Mouse (Mus musculus) hindbrain, embryonic 10.5 days (tissue): ENCODE results near the gene Cdh13. TPM values are rescaled to one million over a fixed set of nuclear protein-coding genes. Genes with fewer than 3 reads are reported as not detected.
A peak's percentile ranks its signal among the peaks of the same experiment; 100 is the strongest.

ENCODE experiments used
- DNase-seq: peaks from one replicate; pipeline ENCODE4 v3.0.0-alpha.2; 2017; ENCODE audit warnings: low spot score
- H3K27ac ChIP-seq: fragments of 300-500 bp; sonication (generic); 2 replicates; pipeline ENCODE4 v1.5.1; 2016; ENCODE audit warnings: mild to moderate bottlenecking, moderate library complexity
- H3K27me3 ChIP-seq: fragments of 300-500 bp; sonication (generic); 2 replicates; pipeline ENCODE4 v1.6.1; 2016; ENCODE audit warnings: mild to moderate bottlenecking; ENCODE audit not compliant: poor library complexity, insufficient read depth, severe bottlenecking
- H3K36me3 ChIP-seq: fragments of 300-500 bp; sonication (generic); 2 replicates; pipeline ENCODE4 v1.6.1; 2016; ENCODE audit warnings: mild to moderate bottlenecking, moderate library complexity
- H3K4me1 ChIP-seq: fragments of 300-500 bp; sonication (generic); replicated peaks from 2 replicates; pipeline ENCODE4 v1.6.1; 2016; ENCODE audit warnings: mild to moderate bottlenecking
- H3K4me3 ChIP-seq: fragments of 300-500 bp; sonication (generic); 2 replicates; pipeline ENCODE4 v1.5.1; 2016; ENCODE audit warnings: mild to moderate bottlenecking, moderate library complexity
- H3K9me3 ChIP-seq: fragments of 300-500 bp; sonication (generic); 2 replicates; pipeline ENCODE4 v1.6.1; 2016; ENCODE audit warnings: mild to moderate bottlenecking, moderate library complexity
- WGBS: fragments of 180-500 bp; shearing (Covaris S2); methylation state at CpG from one replicate; pipeline ENCODE4 v1.1.7; 2016; 5-methylcytosine and 5-hydroxymethylcytosine counted together
- polyA plus RNA-seq: library from polyadenylated mRNA; unstranded; fragments of >200 nt; fragmentation: Nextera tagmentation; extraction: Ambion mirVana; gene quantifications from 2 replicates; pipeline ENCODE4 v1.2.1, GENCODE M21; 2016

The Cdh13 gene
- polyA plus RNA-seq, 1 experiment from 2014 or later = 8.5 TPM

DNA sequence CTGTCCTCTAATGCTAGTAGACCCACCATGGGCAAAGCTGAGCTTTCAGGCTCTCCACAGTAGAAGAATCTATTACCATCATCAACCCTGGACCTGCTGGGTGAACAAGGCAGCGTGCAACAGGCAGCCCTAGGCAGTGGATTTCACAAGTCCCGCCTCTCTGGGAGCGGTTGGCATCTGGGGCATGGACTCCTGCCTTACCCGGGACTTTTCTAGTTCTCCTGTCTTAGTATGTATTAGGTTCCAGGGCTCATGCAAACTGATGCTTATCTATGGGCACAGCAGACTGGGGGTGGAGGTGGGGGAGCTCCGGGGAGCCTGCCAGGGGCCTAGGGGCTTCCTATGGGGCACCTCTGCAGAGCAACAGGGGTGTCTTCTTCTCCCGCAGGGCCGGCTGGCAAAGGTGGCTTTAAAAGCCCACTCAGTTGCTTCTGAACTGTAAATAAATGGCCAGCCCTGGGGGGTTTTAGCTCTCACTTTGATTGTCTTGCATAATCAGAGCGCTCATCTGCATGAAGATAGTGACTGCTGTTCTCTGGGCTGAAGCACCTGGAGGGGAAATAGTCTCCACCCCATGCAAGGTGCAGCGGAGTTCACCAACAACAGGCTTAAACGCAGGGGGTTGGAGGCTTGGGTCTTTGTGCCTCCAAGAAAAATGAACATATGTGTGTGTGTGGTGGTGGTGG is 2.2 kb downstream of the Cdh13 start:
- DNase-seq = no peak
- Histone ChIP-seq H3K4me3 (no peak overlapping the region), H3K27me3 (peaks cover 54% of the 10 kb centered on the region), H3K36me3 (no peaks in the 10 kb centered on the region), H3K9me3 (no peaks in the 10 kb centered on the region), H3K27ac (no peak overlapping the region), H3K4me1 (peaks cover 45% of the 10 kb centered on the region)
- 14% methylated on average over 10 of the region's 10 CpGs for WGBS

DNA sequence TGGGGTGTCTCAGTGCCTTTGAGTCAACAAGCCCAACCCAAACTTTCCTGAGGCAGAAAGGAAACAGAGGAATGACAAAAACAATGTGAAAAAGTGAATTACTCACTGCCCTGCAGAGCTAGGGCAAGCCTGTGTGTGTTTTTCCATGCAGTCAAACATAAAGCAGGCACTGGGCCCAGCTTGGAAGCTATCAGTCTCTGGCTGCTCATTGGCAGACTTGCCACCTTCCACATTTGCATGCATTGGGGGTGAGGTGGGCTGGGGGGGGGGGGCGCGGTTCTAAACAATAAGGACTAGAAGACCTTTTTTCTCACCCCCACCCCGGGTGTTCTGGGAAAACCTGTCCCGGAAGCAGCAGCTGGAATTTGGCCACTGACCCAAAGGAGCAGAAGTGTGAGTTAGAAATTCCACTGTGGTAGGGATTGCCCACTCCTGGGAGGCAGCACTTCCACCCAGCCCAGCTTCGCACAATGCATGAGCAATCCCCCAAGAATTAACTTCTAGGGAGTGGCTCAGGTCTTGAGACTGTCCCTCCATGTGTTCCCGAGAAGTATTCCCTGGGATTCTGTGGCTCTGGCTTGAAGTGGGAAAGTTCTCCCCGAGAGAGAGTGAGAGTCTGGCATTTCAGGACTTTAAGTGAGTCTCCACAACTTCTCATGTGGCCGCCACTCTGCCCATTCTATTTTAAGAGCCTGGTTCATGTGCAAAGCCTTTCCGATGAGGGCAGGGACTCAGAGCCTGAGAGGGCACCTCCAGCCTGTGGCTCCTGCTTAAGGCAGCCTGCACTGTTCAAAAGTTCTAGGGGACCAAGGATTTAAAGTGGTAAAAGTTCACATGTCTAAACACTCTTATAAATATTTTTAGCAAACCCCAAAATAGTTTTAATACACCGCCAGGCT is 3.0 kb downstream of the Cdh13 start:
- no peak overlapping the region for H3K4me3 ChIP-seq
- WGBS = 34% methylated on average over 10 of the region's 10 CpGs
- no peaks in the 10 kb centered on the region for H3K36me3 ChIP-seq
- H3K27me3 ChIP-seq = peaks cover 54% of the 10 kb centered on the region
- H3K9me3 ChIP-seq = no peaks in the 10 kb centered on the region
- H3K27ac ChIP-seq = no peak overlapping the region
- DNase-seq = no peak
- H3K4me1 ChIP-seq = peaks cover 46% of the 10 kb centered on the region

DNA sequence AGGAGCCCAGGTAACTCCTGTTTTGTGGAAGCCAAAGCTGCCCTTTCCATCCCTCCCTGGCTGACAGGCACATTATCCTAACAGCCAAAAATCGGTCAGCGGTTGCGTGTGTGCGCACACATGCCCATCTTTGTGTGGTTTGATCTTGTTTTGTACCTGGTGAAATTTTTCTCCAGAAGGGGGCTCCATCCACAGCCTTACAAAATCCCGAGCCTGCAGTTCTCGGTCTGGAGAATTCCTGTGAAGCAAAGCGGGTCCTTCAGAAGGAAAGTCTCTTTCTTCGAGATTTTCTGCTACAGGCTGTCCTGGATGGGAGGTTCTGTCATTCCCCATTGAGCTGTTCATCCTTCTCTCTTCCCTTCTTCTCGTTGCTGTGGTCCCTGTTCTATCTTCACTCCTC is 4.0 kb downstream of the Cdh13 start:
- H3K27me3 ChIP-seq = peaks cover 46% of the 10 kb centered on the region
- H3K4me3 ChIP-seq = no peak overlapping the region
- peaks cover 46% of the 10 kb centered on the region for H3K4me1 ChIP-seq
- no peak overlapping the region for H3K27ac ChIP-seq
- DNase-seq = no peak
- 51% methylated on average over 9 of the region's 9 CpGs for WGBS
- no peaks in the 10 kb centered on the region for H3K36me3 ChIP-seq
- no peaks in the 10 kb centered on the region for H3K9me3 ChIP-seq

DNA sequence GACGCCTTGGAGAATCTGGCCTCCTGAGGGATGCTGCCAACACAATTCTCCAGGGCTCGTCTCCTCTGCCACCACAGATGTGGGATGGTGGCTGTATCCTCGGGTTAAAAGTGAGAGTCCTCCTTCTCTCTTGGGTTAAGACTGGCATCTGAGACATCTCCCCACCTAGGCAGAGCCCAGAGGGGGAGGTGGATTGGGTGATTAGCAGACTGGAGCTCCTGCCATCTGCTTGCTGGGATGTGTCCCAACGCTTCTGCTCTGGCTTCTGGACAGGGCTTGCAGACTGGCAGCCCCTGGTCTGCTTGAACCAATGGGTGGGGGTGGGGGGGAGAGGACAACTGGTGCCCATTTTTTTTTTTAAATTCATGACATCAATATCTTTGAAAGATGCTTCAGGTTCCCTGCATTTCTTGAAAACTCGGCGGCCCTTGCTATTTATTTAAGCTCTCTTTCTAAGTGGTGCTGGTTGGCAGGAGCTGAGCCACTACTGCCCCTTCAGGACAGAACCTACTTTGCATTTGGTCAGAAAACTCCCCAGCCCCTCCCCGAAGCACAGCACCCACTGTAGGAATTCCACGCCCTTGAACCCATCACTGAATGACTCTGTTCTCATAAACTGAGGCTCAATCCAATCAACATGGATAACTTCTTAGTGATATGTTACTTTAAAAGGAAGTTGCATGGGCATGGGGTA is 4.9 kb downstream of the Cdh13 start:
- no peak for DNase-seq
- 72% methylated on average over 8 of the region's 8 CpGs for WGBS
- no peak overlapping the region for H3K4me3 ChIP-seq
- peaks cover 41% of the 10 kb centered on the region for H3K4me1 ChIP-seq
- no peaks in the 10 kb centered on the region for H3K36me3 ChIP-seq
- no peak overlapping the region for H3K27ac ChIP-seq
- peaks cover 39% of the 10 kb centered on the region for H3K27me3 ChIP-seq
- H3K9me3 ChIP-seq = no peaks in the 10 kb centered on the region

DNA sequence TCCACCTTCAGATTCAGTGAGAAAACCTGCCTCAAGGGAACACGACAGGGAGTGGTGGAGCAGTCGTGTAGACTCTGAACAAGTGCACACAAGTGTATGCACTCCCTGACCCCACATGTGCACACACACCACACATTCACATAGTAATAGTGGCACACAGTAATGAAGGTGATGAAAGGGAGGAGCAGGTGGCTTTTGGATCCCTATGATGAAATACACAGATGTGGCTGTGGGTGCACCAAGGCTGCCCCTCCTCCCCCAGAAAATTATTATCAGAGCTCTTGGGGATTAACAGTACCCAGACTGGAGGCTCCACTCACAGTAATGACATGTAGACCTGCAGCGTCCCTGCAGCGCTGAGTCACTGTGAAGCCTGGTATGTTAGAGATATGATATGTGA is 5.6 kb downstream of the Cdh13 start:
- H3K36me3 ChIP-seq = no peaks in the 10 kb centered on the region
- DNase-seq = no peak
- peaks cover 34% of the 10 kb centered on the region for H3K4me1 ChIP-seq
- H3K4me3 ChIP-seq = no peak overlapping the region
- no peak overlapping the region for H3K27ac ChIP-seq
- peaks cover 39% of the 10 kb centered on the region for H3K27me3 ChIP-seq
- no peaks in the 10 kb centered on the region for H3K9me3 ChIP-seq
- 90% methylated on average over 4 of the region's 4 CpGs for WGBS

DNA sequence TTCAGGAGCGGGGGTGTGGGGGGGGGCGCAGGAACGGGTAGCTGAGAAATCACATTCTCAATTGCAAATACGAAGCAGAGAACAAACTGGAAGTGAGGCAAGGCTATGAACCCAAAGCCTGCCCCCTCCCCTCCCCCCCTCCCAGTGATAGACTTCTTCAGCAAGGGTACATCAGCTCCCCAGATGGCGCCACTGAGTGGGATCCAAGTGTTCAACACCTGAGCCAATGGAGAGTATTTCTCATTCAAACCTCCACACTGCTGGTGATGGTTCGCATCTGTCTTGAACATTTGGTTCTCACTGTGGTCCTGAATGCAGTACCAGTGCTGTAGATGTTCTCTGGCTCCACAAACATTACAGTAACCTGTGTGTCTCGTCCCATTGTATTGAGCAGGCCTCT is 6.0 kb downstream of the Cdh13 start:
- H3K27me3 ChIP-seq = peaks cover 38% of the 10 kb centered on the region
- 90% methylated on average over 7 of the region's 7 CpGs for WGBS
- peaks cover 30% of the 10 kb centered on the region for H3K4me1 ChIP-seq
- H3K36me3 ChIP-seq = no peaks in the 10 kb centered on the region
- DNase-seq = no peak
- no peak overlapping the region for H3K27ac ChIP-seq
- H3K9me3 ChIP-seq = no peaks in the 10 kb centered on the region
- no peak overlapping the region for H3K4me3 ChIP-seq

DNA sequence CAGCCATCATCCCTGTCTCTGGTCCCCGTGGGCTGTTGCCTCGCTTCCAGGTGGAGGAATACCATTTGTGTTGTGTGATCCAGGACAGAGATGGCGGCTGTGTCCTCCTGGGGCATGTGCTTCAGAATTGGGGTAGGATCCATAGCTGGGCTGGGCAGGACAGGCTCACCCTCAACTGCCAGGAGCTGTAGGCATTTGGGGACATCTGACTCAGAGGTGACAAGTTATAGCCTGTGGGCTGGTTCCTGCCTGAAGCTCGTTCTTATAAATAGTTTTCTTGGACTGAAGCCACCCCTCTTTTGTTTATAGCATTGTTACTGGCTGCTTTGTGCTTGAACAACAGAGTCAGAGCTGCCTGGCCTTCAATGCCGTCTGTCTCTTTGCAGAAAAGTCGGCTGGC is 6.7 kb downstream of the Cdh13 start:
- Histone ChIP-seq H3K4me1 (peaks cover 22% of the 10 kb centered on the region), H3K9me3 (no peaks in the 10 kb centered on the region), H3K4me3 (no peak overlapping the region), H3K36me3 (no peaks in the 10 kb centered on the region), H3K27me3 (peaks cover 31% of the 10 kb centered on the region), H3K27ac (0 out of 2 replicates have a peak overlapping the region, but pooled peaks have one; percentile 9)
- WGBS = 64% methylated on average over 6 of the region's 6 CpGs
- DNase-seq = no peak

DNA sequence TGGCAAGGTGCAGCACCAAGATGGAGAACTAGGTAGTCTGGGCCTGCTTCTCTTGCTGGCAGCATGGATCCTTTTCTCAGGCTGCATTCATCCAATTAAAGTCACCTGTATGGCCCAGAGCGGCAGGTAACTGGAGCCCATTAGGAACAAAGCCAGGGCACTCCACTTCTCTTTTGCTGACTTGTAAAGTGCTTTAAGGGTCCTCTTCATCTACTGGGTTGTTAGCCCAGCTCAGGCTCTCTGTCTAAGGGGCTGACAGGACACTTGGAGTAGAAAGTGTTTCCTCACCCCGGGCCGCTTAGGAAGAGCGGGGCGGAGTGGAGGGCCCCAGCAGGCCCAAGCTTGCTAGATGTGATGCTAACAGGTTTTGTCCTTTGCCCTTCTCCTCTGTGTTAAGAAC is 12.9 kb downstream of the Cdh13 start:
- 94% methylated on average over 5 of the region's 5 CpGs for WGBS
- DNase-seq = no peak
- Histone ChIP-seq H3K4me3 (no peak overlapping the region), H3K27ac (no peak overlapping the region), H3K36me3 (no peaks in the 10 kb centered on the region), H3K27me3 (no peaks in the 10 kb centered on the region), H3K9me3 (no peaks in the 10 kb centered on the region), H3K4me1 (no peaks in the 10 kb centered on the region)

DNA sequence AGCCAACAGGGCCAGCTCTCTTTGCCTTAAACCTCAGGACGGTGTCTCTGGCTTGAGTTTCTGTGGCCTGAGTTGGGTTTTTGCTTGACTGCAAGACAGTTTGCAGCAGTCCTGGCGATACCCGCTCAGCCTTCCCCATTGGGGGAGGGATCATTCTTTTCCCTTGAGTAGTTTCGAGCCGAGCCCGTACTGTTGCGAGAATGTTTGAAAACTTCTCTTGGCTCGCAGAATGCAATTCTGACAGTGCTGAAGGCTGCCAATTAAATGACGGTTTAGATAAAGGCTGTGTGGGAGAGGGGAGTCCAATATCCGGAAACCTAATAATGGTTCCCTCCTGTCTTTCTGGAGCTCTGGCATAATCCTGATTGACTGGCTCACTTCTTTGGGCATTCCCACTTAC is 23.4 kb downstream of the Cdh13 start:
- H3K27ac ChIP-seq = no peak overlapping the region
- H3K9me3 ChIP-seq = no peaks in the 10 kb centered on the region
- H3K36me3 ChIP-seq = no peaks in the 10 kb centered on the region
- H3K27me3 ChIP-seq = no peaks in the 10 kb centered on the region
- no peak for DNase-seq
- H3K4me3 ChIP-seq = no peak overlapping the region
- peaks cover 17% of the 10 kb centered on the region for H3K4me1 ChIP-seq
- WGBS = 78% methylated on average over 10 of the region's 10 CpGs

DNA sequence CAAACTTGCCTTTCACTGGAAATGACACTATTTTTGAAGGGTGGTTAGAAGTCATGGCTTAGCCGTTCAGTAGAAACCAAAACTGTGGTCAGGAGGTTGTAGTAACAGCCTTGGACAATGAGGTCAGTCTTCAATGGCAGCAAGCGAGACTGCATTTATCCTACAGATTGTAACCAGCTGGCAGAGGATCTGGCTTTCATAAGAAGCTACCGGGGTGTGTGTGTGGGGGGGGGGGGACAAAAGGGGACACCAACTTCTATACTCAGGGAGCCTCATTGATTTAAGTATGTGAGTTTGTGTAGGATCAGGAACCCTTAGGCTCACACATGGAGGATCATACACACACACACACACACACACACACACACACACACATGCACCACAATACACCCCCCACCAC is 25.6 kb downstream of the Cdh13 start:
- Histone ChIP-seq H3K27me3 (no peaks in the 10 kb centered on the region), H3K36me3 (no peaks in the 10 kb centered on the region), H3K27ac (peak overlapping the region; percentile 16; the same call in 1 of the 2 replicates), H3K9me3 (no peaks in the 10 kb centered on the region), H3K4me1 (peaks cover 17% of the 10 kb centered on the region), H3K4me3 (no peak overlapping the region)
- WGBS = 64% methylated on average over 3 of the region's 3 CpGs
- DNase-seq = no peak

DNA sequence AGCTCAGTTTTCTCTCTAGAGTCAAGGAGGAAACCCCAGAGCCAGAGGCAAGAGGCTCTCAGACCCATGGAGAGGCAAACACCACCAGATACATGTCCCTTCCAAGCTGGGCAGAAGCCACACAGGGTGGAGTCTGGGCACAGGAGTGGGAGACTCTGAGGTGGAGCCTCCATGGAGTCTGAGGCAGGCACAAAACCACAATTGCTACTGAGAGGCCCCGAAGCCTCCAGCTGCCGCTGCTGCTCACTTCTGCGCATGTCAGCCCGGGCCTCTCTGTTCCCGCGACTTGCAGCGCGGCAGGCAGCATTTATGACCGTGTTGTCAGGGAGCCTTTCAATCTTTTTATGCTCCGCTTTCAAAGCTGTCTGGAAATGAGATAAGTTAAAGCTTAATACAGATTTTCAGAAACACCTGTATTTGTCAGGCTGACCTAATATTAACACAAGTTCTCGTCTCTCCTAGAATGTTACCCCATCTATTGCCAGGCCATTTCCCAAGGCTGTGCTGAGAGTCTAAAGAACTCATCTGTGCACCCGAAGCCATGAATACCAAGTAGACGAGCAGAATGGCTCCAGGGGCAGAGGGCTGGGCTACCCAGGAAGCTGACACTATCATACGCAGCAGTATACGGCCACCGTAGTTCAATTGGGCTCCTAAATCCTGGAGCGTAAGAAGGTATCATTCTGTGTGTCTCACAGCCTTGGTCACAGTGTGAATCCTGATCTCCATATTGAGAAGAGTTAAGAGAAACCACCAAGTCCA is 30.1 kb downstream of the Cdh13 start:
- H3K27me3 ChIP-seq = no peaks in the 10 kb centered on the region
- 0 out of 2 replicates have a peak overlapping the region, but pooled peaks have one; percentile 35 for H3K27ac ChIP-seq
- H3K9me3 ChIP-seq = no peaks in the 10 kb centered on the region
- peaks cover 17% of the 10 kb centered on the region for H3K4me1 ChIP-seq
- 89% methylated on average over 17 of the region's 17 CpGs for WGBS
- H3K4me3 ChIP-seq = no peak overlapping the region
- H3K36me3 ChIP-seq = no peaks in the 10 kb centered on the region
- DNase-seq = no peak

DNA sequence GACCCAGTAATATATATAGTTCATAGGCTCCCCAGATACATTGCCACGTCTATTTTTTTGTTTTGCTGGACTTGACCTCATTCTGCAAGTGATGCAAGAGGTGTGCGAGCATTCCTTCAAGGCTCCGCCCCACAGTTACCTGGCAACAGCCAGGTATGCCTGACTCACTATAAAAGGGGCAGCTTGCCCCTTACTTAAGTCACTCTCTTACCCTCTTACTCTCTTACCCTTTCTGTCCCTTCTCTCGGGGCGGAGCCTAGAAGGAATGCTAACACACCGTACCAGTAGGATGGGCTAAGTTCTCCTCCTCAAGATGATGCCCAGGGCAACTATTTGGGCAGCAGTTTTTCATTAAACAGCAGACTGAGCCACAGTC is 30.6 kb downstream of the Cdh13 start:
- Histone ChIP-seq H3K4me1 (peaks cover 12% of the 10 kb centered on the region), H3K27me3 (no peaks in the 10 kb centered on the region), H3K36me3 (no peaks in the 10 kb centered on the region), H3K4me3 (no peak overlapping the region), H3K9me3 (no peaks in the 10 kb centered on the region), H3K27ac (no peak overlapping the region)
- 89% methylated on average over 6 of the region's 6 CpGs for WGBS
- DNase-seq = no peak
